Mouse (Mus musculus): Measurements from ENCODE around the gene Rbfox3. TPM values are rescaled to one million over a fixed set of nuclear protein-coding genes. Genes with fewer than 3 reads are reported as not detected.
"Not testable (repeated sequence)": the region's sequence is repeated elsewhere in the genome, so short reads cannot be mapped to it uniquely, and the experiment has no call there.

The Rbfox3 gene
- total and polyA plus RNA-seq, 2 experiments from 2014 or later = 60.3 to 73.3 TPM

GRCm38 (mm10) chr11:118792916-118793638 lies 118.3 kb downstream of the Rbfox3 start:
- H3K4me1 ChIP-seq (ENCODE audit: insufficient read depth, low read length) = peaks cover 42% of the 10 kb centered on the region
- peak overlapping the region; percentile 37 for H3K9ac ChIP-seq (replicated peaks; ENCODE audit: low read length, poor library complexity, severe bottlenecking)
- no peak for TF ChIP-seq CTCF (IDR thresholded peaks at IDR 0.05)
- no peaks in the 10 kb centered on the region for H3K27me3 ChIP-seq (ENCODE audit: insufficient read depth, low read length)
- WGBS = 23% methylated on average over 10 of the region's 10 CpGs
- DNase-seq (ENCODE audit: low spot score) (peak; percentile 73), ATAC-seq (ENCODE audit: low FRiP score) (peak; percentile 54)
- peak overlapping the region; percentile 87 for H3K27ac ChIP-seq (ENCODE audit: low read depth, low read length)
- no peaks in the 10 kb centered on the region for H3K36me3 ChIP-seq (ENCODE audit: insufficient read depth, low read length)
- 0 out of 2 replicates have a peak overlapping the region, but pooled peaks have one; percentile 1 for H3K4me2 ChIP-seq (ENCODE audit: low read depth, low read length, poor library complexity, severe bottlenecking)
- no peak overlapping the region for H3K4me3 ChIP-seq (ENCODE audit: low read depth, low read length)
- H3K9me3 ChIP-seq (ENCODE audit: low read length) = no peaks in the 10 kb centered on the region

GRCm38 (mm10) chr11:118792163-118792915 lies 119.1 kb downstream of the Rbfox3 start:
- Histone ChIP-seq H3K4me2 (ENCODE audit: low read depth, low read length, poor library complexity, severe bottlenecking) (no peak overlapping the region), H3K9me3 (ENCODE audit: low read length) (no peaks in the 10 kb centered on the region), H3K36me3 (ENCODE audit: insufficient read depth, low read length) (peaks cover 3% of the 10 kb centered on the region; the same call in 1 of the 2 replicates), H3K27me3 (ENCODE audit: insufficient read depth, low read length) (no peaks in the 10 kb centered on the region), H3K4me1 (ENCODE audit: insufficient read depth, low read length) (peaks cover 42% of the 10 kb centered on the region), H3K9ac (replicated peaks; ENCODE audit: low read length, poor library complexity, severe bottlenecking) (peak overlapping the region; percentile 37; the same call in 1 of the 2 replicates), H3K27ac (ENCODE audit: low read depth, low read length) (peak overlapping the region; percentile 87), H3K4me3 (ENCODE audit: low read depth, low read length) (no peak overlapping the region)
- WGBS = 66% methylated on average over 9 of the region's 9 CpGs
- TF ChIP-seq CTCF (IDR thresholded peaks at IDR 0.05) = no peak
- ATAC-seq (ENCODE audit: low FRiP score) (no peak), DNase-seq (ENCODE audit: low spot score) (no peak)

GRCm38 (mm10) chr11:118791391-118791790 lies 120.0 kb downstream of the Rbfox3 start:
- no peak for ATAC-seq (ENCODE audit: low FRiP score)
- no peak overlapping the region for H3K4me3 ChIP-seq (ENCODE audit: low read depth, low read length)
- peaks cover 42% of the 10 kb centered on the region for H3K4me1 ChIP-seq (ENCODE audit: insufficient read depth, low read length)
- no peaks in the 10 kb centered on the region for H3K27me3 ChIP-seq (ENCODE audit: insufficient read depth, low read length)
- H3K9me3 ChIP-seq (ENCODE audit: low read length) = no peaks in the 10 kb centered on the region
- no peak for TF ChIP-seq CTCF (IDR thresholded peaks at IDR 0.05)
- H3K9ac ChIP-seq (replicated peaks; ENCODE audit: low read length, poor library complexity, severe bottlenecking) = no peak overlapping the region
- H3K36me3 ChIP-seq (ENCODE audit: insufficient read depth, low read length) = peaks cover 4% of the 10 kb centered on the region; the same call in 1 of the 2 replicates
- DNase-seq (ENCODE audit: low spot score) = no peak
- H3K27ac ChIP-seq (ENCODE audit: low read depth, low read length) = peak overlapping the region; percentile 87
- H3K4me2 ChIP-seq (ENCODE audit: low read depth, low read length, poor library complexity, severe bottlenecking) = no peak overlapping the region
- 56% methylated on average over 6 of the region's 6 CpGs for WGBS

GRCm38 (mm10) chr11:118788091-118788490 lies 123.3 kb downstream of the Rbfox3 start:
- no peak overlapping the region for H3K4me2 ChIP-seq (ENCODE audit: low read depth, low read length, poor library complexity, severe bottlenecking)
- no peak overlapping the region for H3K9ac ChIP-seq (replicated peaks; ENCODE audit: low read length, poor library complexity, severe bottlenecking)
- no peak overlapping the region for H3K27ac ChIP-seq (ENCODE audit: low read depth, low read length)
- no peak overlapping the region for H3K4me3 ChIP-seq (ENCODE audit: low read depth, low read length)
- H3K27me3 ChIP-seq (ENCODE audit: insufficient read depth, low read length) = no peaks in the 10 kb centered on the region
- TF ChIP-seq CTCF (IDR thresholded peaks at IDR 0.05) = no peak
- whole genome bisulfite sequencing = 98% methylated on average over 1 of the region's 1 CpGs
- DNase-seq (ENCODE audit: low spot score) = no peak
- no peak for ATAC-seq (ENCODE audit: low FRiP score)
- peaks cover 23% of the 10 kb centered on the region for H3K4me1 ChIP-seq (ENCODE audit: insufficient read depth, low read length)
- peaks cover 4% of the 10 kb centered on the region; the same call in 1 of the 2 replicates for H3K36me3 ChIP-seq (ENCODE audit: insufficient read depth, low read length)
- no peaks in the 10 kb centered on the region for H3K9me3 ChIP-seq (ENCODE audit: low read length)

GRCm38 (mm10) chr11:118782677-118783076 lies 128.7 kb downstream of the Rbfox3 start:
- Histone ChIP-seq H3K4me2 (ENCODE audit: low read depth, low read length, poor library complexity, severe bottlenecking) (no peak overlapping the region), H3K9ac (replicated peaks; ENCODE audit: low read length, poor library complexity, severe bottlenecking) (no peak overlapping the region), H3K4me1 (ENCODE audit: insufficient read depth, low read length) (0 out of 2 replicates have a peak, but pooled peaks cover 2% of the 10 kb centered on the region), H3K27ac (ENCODE audit: low read depth, low read length) (no peak overlapping the region), H3K27me3 (ENCODE audit: insufficient read depth, low read length) (no peaks in the 10 kb centered on the region), H3K4me3 (ENCODE audit: low read depth, low read length) (no peak overlapping the region), H3K9me3 (ENCODE audit: low read length) (no peaks in the 10 kb centered on the region), H3K36me3 (ENCODE audit: insufficient read depth, low read length) (peaks cover 4% of the 10 kb centered on the region; the same call in 1 of the 2 replicates)
- no peak for TF ChIP-seq CTCF (IDR thresholded peaks at IDR 0.05)
- DNase-seq (ENCODE audit: low spot score) (no peak), ATAC-seq (ENCODE audit: low FRiP score) (no peak)
- WGBS = 91% methylated on average over 5 of the region's 5 CpGs

- 34% methylated on average over 3 of the region's 3 CpGs for WGBS
- no peak for DNase-seq (ENCODE audit: low spot score)
- 0 out of 2 replicates have a peak overlapping the region, but pooled peaks have one; percentile 51 for H3K27ac ChIP-seq (ENCODE audit: low read depth, low read length)
These were observed 135.6 kb downstream of the Rbfox3 start for GRCm38 (mm10) chr11:118775753-118776152.

GRCm38 (mm10) chr11:118774777-118775176 lies 136.6 kb downstream of the Rbfox3 start:
- not testable (repeated sequence) for H3K4me2 ChIP-seq (ENCODE audit: low read depth, low read length, poor library complexity, severe bottlenecking); ATAC-seq (ENCODE audit: low FRiP score); H3K9me3 ChIP-seq (ENCODE audit: low read length); H3K27ac ChIP-seq (ENCODE audit: low read depth, low read length); H3K4me3 ChIP-seq (ENCODE audit: low read depth, low read length); H3K27me3 ChIP-seq (ENCODE audit: insufficient read depth, low read length); H3K36me3 ChIP-seq (ENCODE audit: insufficient read depth, low read length); DNase-seq (ENCODE audit: low spot score); H3K9ac ChIP-seq (replicated peaks; ENCODE audit: low read length, poor library complexity, severe bottlenecking)
- H3K4me1 ChIP-seq (ENCODE audit: insufficient read depth, low read length) = peaks cover 16% of the 10 kb centered on the region; the same call in 1 of the 2 replicates
- 92% methylated on average over 2 of the region's 2 CpGs for WGBS

More at GRCm38 (mm10) chr11:118775753-118776152, 135.6 kb downstream of the Rbfox3 start:
- H3K4me3 ChIP-seq (ENCODE audit: low read depth, low read length) = no peak overlapping the region
- no peak for ATAC-seq (ENCODE audit: low FRiP score)
- H3K36me3 ChIP-seq (ENCODE audit: insufficient read depth, low read length) = no peaks in the 10 kb centered on the region
- TF ChIP-seq CTCF (IDR thresholded peaks at IDR 0.05) = peak; percentile 70
- H3K4me1 ChIP-seq (ENCODE audit: insufficient read depth, low read length) = peaks cover 16% of the 10 kb centered on the region; the same call in 1 of the 2 replicates
- no peaks in the 10 kb centered on the region for H3K9me3 ChIP-seq (ENCODE audit: low read length)
- H3K27me3 ChIP-seq (ENCODE audit: insufficient read depth, low read length) = no peaks in the 10 kb centered on the region
- H3K9ac ChIP-seq (replicated peaks; ENCODE audit: low read length, poor library complexity, severe bottlenecking) = no peak overlapping the region
- no peak overlapping the region for H3K4me2 ChIP-seq (ENCODE audit: low read depth, low read length, poor library complexity, severe bottlenecking)
